Mouse (Mus musculus): Measurements from ENCODE around the gene Kncn.

The Kncn gene

DNA sequence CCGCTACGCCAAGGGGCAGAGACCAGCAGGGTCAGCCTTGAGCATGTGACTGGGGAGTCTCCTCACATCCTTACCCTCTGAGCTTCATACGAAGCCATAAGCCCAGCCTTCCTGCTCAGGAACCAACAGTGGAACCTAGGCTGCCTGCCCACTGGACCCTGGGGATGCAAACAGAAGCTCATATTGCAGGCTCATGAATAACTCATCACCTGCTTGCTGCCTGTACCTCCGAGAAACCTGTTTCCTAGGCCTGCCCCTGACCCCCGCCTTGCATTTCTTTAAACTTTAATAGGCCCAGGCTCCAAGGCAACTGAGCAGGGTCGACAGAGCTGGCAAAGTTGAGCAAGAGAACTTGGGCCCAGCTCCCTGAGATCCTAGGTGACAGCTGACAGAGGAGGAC is at the start of gene Kncn:
Gene Kncn (plus strand): TSS at position 379 of the 400 bp plus-strand sequence.
- DNase-seq (ENCODE audit: extremely low read depth, insufficient read length, low spot score): no peak

DNA sequence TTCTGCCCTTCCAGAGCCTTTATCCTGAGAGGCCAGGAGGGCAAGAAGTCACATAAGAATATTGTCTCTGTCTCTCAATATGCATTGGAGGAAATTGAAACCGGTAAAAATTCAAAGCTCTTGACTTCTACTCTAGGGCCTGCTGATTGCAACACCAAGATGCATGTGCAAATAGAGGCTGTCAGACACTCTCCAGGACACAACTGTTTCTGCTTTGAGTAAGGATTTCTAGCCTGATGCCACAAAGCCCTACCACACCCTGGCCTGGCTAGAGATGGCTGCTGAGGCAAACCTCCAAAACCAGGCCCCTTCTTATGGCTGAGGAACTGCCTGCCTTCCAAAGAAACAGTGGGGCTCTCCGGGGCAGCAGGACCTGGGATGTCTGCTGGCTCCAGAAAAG is 48.6 kb upstream of the Kncn start:
- DNase-seq (ENCODE audit: extremely low read depth, insufficient read length, low spot score): no peak

- DNase-seq (ENCODE audit: extremely low read depth, insufficient read length, low spot score): no peak
Measured at GRCm38 (mm10) chr4:115838196-115838595, 46.0 kb upstream of the Kncn start.

GRCm38 (mm10) chr4:115838696-115839641 is 45.2 kb upstream of the Kncn start, which contains the start of gene Mknk1:
Mknk1 (plus strand) TSS chr4:115839198.
- DNase-seq (ENCODE audit: extremely low read depth, insufficient read length, low spot score): peak; percentile 92

GRCm38 (mm10) chr4:115839956-115840355 is 44.2 kb upstream of the Kncn start:
- no peak for DNase-seq (ENCODE audit: extremely low read depth, insufficient read length, low spot score)

DNA sequence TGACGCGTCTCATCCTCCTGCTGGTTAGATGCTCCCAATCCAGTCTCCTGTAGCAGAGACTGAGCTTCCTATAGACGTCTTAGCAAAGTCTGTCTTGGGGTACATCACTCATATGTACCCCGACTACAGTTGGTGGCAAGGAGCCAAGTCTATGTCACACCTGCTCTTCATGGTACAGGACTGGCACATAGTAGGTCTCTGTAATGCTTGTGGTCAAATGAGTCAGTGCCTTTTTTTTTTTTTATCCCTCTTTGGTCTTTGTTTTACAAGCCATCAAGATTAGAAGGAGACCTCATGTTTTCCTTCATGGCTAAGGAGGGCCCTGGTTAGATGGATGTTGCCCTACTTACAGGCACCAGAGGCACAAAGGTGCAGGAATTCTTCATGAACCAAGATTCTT is 43.4 kb upstream of the Kncn start:
- no peak for DNase-seq (ENCODE audit: extremely low read depth, insufficient read length, low spot score)

- no peak for DNase-seq (ENCODE audit: extremely low read depth, insufficient read length, low spot score)
Measured at GRCm38 (mm10) chr4:115846656-115847055, 37.5 kb upstream of the Kncn start.

DNA sequence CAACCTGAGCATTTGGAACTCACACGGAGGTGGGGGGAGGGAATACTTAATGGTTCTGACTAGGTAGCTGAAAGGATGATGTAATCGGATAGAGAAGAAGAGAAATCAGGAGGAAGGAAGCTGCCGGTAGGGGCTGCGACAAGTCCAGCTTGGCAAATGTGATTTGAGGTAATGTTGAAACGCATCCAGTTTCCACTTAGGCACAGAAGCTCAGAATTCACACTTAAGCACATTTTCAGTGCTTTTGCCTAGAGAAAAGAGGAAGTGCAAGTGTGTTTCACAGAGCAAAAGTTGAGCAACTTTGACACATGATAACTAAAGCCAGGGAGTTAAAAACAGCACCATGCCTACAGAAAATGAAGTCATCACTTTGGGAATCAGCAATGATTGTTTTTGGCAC is 36.8 kb upstream of the Kncn start:
- no peak for DNase-seq (ENCODE audit: extremely low read depth, insufficient read length, low spot score)

- DNase-seq (ENCODE audit: extremely low read depth, insufficient read length, low spot score): no peak
Measured at GRCm38 (mm10) chr4:115848083-115848482, 36.1 kb upstream of the Kncn start.

GRCm38 (mm10) chr4:115848990-115849677 is 35.1 kb upstream of the Kncn start:
- DNase-seq (ENCODE audit: extremely low read depth, insufficient read length, low spot score): no peak

- no peak for DNase-seq (ENCODE audit: extremely low read depth, insufficient read length, low spot score)
Measured at GRCm38 (mm10) chr4:115850111-115850510, 34.1 kb upstream of the Kncn start.

DNA sequence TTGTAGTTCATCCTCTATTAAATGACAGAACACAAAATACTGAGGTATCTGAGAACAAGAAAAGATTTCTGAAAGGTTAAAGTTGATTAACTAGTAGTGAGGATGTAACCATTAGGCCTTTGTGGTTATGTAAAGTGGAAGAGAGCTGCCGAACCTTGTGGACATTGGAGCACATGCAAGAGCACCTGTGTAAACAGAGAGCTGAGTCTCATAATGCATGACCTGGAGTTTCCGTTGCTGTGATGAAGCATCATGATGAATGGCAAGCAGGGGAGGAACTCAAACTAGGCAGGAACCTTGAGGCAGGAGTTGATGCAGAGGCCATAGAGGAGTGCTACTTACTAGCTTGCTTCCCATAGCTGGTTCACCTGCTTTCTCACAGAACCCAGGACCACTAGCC is 33.6 kb upstream of the Kncn start:
- DNase-seq (ENCODE audit: extremely low read depth, insufficient read length, low spot score): no peak

DNA sequence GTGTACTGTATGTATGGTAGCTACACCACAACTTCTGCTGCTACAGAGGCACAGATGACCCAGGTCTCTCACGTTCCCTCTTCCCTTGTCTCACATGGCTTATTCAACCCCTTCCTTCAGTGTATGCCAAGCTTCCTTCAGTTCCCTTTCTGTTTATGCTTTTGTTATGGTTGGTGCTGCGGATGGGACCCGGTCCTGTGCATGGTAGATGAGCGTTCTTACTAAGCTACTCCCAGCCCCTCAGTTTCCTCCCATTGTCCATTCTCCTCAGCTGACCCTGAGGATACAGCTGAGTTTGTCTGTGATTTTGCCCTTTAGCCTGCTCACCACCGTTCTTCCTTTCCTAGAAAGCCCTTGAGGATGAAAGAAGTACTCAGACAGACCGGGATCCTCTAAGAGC is 32.6 kb upstream of the Kncn start:
- DNase-seq (ENCODE audit: extremely low read depth, insufficient read length, low spot score): no peak

GRCm38 (mm10) chr4:115855100-115855499 is 29.1 kb upstream of the Kncn start:
- DNase-seq (ENCODE audit: extremely low read depth, insufficient read length, low spot score): no peak

DNA sequence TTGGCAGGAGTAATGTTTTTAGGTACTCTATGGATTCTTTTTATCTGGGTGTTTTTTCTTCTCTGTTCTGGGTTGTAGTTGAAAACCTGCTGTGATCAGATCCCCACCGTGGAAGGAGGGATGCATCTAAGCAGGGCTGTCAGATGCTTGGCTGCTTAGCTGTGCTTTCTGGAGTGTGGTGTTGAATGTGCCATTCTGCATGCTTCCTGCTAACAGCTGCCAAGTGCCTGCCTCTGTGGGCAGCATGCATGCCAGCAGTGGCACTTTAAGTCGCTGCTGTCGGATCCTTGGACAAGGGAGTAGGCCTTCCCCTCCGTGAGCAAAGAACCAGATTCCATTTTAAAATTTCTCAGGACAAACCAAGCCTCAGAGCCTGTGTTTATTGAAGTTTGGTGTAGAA is 28.6 kb upstream of the Kncn start:
- no peak for DNase-seq (ENCODE audit: extremely low read depth, insufficient read length, low spot score)

- no peak for DNase-seq (ENCODE audit: extremely low read depth, insufficient read length, low spot score)
Measured at GRCm38 (mm10) chr4:115856282-115856681, 27.9 kb upstream of the Kncn start.

DNA sequence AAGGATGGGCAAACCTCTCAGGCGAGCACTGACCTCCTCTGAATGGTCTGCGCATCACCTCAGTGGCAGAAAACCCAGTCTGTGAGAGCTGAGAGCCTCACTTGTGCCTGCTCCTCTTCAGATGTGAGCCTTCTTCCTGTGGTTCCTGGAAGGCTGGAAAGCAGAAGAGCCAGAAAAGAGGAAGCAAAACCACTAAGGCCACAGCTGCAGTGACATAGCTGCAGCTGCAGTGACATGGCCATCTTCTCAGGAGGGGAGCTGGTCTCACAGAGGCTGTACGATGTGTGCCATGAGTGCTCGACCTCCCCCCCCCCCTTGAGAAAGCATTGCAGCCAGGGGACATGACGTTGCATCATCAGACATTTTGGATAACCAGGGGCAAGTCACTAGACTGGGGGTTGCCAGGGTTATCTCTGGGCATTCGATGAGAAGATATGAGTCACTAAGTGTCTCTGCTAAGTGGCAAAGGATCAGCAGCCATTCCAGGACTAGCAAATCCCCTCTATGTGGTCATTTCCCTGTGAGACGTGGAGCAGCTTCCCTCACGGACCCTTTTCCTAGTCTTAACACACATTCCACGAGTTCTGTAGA is 26.8 kb upstream of the Kncn start:
- no peak for DNase-seq (ENCODE audit: extremely low read depth, insufficient read length, low spot score)

- no peak for DNase-seq (ENCODE audit: extremely low read depth, insufficient read length, low spot score)
Measured at GRCm38 (mm10) chr4:115863352-115863751, 20.8 kb upstream of the Kncn start.

GRCm38 (mm10) chr4:115863880-115864279 is 20.3 kb upstream of the Kncn start:
- DNase-seq (ENCODE audit: extremely low read depth, insufficient read length, low spot score): no peak

DNA sequence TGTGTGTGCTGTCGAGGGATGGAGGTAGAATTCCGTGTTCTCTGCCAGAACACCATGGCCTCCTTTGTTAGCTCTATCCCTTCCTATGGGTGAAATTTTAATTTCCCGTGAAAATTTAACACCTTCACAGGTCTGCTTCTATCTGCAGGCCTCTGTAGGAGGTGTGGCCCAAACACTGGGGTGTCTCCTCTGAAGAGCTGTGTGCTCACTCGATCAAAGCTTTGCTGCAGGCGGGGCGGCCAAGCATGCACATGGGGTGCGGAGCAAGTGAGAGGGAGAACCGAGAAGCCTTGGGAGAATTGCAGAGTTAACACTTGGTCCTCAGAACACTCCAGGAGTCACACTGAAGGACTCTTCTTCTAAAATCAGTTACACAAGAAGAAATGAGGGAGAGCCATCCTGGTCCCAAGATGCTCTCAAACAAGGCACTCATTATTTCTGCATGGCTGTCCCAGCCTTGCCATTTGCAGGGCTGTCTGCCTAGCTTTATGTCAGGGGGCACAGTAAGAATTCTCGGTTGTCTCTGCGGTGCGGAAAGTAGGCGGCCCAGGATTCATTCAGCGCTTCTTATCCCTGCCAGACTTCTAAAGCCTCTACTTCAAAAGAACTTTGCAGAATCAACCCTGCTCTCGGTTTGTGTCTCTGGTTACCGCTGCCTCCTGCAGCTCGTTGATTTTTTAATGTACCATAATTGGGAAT is 14.5 kb upstream of the Kncn start:
- no peak for DNase-seq (ENCODE audit: extremely low read depth, insufficient read length, low spot score)

- no peak for DNase-seq (ENCODE audit: extremely low read depth, insufficient read length, low spot score)
Measured at GRCm38 (mm10) chr4:115873231-115873630, 11.0 kb upstream of the Kncn start.
